Mouse (Mus musculus) layer of hippocampus, adult 9-11 months (tissue): ENCODE data around the gene Myt1l.
A peak's percentile ranks its signal among the peaks of the same experiment; 100 is the strongest.

Source experiments
- DNase-seq: peaks from one replicate; pipeline ENCODE4 v3.0.0; 2022

The Myt1l gene

GRCm38 (mm10) chr12:29528031-29528771 lies at the start of gene Myt1l:
TSS of gene Myt1l (plus strand) at chr12:29528384.
- DNase-seq, result peak; percentile 82

- DNase-seq, result no peak
Observed at GRCm38 (mm10) chr12:29486424-29487035, 41.7 kb upstream of the Myt1l start.

- peak; percentile 62 for DNase-seq
Observed at GRCm38 (mm10) chr12:29526236-29526644, 1.9 kb upstream of the Myt1l start.

DNA sequence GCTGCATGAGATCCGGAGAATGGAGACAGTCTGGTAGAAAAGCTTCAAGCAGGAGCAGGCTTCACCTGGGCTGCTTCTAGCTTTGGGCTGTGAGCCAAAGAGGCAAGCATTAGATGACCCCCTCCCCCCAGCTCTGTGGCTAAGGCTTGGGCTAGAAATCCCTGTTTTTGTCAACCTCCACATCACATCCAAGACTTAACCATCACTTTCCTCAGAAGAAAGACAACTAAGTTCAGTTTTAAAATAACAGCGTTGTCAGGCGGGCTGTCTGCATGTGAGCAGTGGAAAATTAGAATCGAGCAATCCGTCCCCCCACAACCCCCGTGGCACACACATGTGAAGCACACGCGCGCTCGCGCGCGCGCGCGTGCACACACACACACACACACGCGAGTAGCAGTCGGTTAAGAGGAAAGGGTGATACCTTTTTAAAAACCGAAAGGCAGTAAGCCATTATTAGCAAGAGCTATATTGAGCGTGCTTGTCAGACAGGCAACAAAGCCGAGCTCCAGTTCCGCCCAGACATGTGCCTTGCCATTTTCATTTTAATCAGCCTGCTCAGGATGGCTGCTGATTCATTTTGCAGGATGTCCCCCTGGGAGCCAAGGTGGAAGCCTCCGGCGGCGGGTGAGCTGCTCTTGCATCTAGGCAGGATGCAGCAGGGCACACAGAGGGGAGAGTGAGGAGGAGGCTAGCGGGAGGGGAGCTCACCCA lies 979 bp upstream of the Myt1l start:
- DNase-seq, result peak; percentile 81

DNA sequence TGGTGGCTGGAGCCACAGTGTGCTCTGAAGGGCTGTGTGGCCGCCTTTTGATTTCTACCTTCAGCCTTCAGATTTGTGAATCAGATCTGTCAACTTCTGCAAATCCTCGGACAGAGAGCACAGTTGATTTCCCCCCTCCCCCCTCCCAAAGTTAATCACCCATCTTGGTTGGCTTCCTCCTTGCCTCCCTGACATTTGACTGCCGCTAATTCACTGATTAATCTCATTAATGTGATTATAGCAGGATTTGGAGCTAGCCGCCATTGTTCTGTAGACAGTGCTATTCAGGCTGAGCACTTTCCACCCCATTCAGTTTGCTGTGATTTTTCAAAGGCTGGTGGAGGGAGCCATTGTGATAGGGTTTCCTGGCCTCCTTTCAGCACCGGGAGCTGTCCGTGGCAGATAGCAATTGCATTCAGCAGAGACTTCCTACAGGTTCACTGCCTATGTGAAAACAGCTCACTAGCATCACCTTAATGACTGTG lies 2.1 kb downstream of the Myt1l start:
- no peak for DNase-seq

DNA sequence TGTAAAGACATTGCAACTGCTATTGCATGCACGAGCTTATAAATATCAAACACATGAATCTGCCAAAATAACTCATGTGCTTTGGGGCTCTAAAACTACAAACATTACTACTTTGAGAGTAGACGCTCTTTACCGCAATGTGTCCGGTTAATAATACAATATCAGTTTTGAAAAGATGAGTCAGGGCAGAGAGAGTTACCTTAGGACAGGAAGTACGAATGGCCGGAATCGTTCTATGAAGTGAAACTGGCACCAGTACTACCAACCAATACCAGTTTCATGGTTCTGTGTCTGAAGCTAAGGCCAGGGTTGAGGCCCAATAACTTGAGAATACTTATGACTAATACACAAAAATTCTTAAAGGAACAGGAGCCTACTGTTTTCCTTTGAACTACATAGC lies 2.6 kb downstream of the Myt1l start:
- DNase-seq, result no peak

GRCm38 (mm10) chr12:29533071-29533876 lies 5.1 kb downstream of the Myt1l start:
- peak; percentile 37 for DNase-seq

- DNase-seq, result peak; percentile 59
Observed at GRCm38 (mm10) chr12:29534326-29534725, 6.1 kb downstream of the Myt1l start.

DNA sequence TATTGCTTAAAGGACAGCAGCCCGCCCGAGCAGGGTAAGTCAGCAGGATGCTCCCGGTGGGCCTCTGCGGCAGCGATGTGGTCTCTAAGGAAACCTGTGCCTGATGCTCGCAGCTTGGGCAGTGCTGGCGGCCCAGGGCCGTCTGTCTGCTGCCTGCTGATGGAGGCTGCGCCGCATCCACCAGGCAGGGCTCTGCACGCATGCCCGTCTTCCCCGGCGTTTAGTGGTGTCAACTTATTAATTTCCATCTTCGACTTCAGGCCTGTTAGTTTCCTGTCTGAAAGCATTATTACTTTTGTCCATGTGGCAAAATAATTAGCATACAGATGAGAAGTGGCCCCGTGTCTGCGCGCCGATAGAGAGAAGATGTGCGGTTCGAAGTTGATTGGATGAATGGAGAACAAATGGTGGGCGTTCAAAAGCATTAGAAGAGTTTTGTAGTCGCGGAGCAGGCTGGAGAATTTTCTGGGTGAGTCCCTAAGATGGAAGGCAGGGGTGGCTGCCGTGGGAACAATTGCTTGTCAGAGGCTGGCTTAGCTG lies 6.6 kb downstream of the Myt1l start:
- peak; percentile 36 for DNase-seq

- DNase-seq, result no peak
Observed at GRCm38 (mm10) chr12:29537916-29538315, 9.7 kb downstream of the Myt1l start.

DNA sequence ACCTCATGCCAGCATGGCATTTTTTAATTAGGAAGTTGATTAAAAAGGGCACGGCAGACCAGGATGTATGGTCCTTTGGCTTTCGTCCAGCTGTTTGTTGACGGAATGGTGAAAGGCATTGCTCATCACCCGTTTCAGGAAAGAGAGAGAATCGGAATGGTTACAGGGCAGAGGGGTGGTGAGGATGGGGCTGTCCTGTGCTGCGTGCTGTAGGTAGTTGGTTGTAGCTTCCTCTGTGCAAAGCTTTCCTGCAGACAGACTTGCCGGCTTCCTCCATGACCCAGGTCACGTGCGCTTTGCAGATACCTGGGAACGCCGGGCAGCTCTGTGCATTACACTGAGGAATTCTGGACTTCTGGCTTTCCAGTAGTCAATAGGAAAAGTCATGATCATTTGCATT lies 10.3 kb downstream of the Myt1l start:
- DNase-seq, result no peak

- DNase-seq, result no peak
Observed at GRCm38 (mm10) chr12:29539106-29539505, 10.9 kb downstream of the Myt1l start.

- no peak for DNase-seq
Observed at GRCm38 (mm10) chr12:29540741-29541140, 12.6 kb downstream of the Myt1l start.

DNA sequence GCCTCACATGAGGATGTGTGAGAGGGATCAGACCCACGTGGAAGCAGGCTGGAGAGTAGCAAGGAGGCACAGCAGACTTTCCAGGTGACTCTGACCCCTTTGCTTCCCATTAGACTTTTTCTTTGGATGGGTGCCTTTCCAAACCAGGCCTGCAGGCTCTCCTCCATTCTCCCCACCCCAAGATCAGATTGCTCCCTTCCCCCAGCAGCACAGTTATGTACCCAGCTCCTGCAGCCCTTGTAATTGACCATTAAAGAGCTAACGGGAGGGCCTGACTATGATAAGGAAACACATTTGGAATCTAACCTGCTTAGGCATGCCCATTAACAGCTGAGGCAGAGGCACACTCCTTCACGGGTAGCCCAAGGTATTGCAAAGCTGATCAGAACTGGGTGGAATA lies 17.9 kb downstream of the Myt1l start:
- DNase-seq, result no peak

- DNase-seq, result no peak
Observed at GRCm38 (mm10) chr12:29547112-29547511, 18.9 kb downstream of the Myt1l start.

- DNase-seq, result peak; percentile 85
Observed at GRCm38 (mm10) chr12:29547755-29548154, 19.6 kb downstream of the Myt1l start.

DNA sequence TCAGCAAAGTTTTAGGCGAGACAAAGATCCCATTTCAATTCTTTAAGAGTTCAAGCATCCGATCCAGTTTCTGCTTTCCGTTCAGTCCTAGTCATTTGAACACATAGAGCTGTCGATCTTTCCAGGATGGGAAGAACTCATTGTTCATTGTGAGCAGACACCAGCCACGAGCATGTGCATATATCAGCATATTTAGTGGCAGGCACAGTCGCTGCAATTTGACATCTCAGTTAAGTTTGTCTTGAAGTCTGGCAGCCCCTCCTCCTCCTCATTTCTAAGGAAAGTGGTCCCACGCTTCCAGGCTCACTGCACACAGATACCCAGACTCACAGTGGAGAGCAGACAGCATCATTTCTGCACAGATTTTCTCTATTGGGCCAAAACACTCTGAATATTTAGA lies 25.0 kb downstream of the Myt1l start:
- DNase-seq, result peak; percentile 61

DNA sequence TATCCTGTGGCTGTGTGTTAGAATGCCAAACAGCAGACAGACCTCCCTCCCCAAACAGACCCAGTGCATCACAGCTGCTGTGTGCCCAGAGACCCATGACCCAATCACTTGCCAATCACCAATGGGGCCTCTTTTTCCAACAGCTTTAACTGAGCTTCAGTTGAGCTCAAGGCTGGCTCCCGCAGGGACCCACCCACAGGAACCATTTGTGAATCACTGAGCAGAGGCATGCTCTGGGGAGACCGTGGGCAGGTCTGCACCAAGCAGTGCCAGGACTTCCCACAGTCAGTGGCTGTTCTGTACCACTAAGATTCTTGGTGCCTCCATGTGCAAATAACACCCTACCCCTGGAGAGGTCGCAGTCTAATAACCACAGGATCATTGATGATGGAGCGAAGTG lies 27.5 kb downstream of the Myt1l start:
- peak; percentile 87 for DNase-seq

GRCm38 (mm10) chr12:29556408-29556807 lies 28.2 kb downstream of the Myt1l start:
- no peak for DNase-seq

DNA sequence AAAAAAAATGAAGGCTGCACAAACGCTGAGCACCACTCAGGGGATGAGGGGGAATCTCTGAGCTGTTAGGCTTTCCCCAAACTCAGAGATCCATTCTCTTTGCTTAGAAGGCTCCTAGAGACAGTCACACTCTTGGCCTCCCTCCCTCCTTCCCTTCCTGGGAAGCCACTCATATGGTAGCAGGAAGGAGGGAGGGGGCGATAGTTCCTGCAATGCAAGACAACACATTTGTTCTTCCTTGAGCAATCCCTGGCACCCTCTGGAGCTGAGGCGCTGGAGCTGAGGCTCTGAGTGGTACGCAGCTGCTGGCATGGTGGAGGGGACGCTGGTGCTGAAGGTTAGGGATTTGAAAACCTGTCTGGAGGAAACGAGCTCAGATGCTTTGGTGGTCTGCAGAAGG lies 28.7 kb downstream of the Myt1l start:
- DNase-seq, result peak; percentile 74

DNA sequence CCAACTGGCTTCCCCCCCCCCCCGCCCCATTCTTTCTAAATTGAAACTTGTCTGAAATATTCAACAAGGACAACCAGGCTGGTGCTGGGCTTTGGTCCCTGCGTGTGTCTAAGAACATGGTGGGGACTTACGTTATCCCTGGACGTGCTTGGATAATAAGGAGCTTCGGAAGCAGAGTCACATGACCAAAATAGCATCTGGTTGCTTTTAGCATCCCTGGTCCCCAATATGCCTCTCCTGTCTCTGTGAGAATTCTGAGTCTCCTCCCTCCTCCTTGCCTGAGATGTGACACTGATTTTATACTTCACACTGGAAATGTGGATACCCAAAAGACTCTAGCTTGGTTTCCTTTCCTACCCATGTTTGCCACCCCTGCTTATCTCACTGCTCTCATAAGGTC lies 31.6 kb downstream of the Myt1l start:
- peak; percentile 42 for DNase-seq

- DNase-seq, result no peak
Observed at GRCm38 (mm10) chr12:29561222-29561621, 33.0 kb downstream of the Myt1l start.

DNA sequence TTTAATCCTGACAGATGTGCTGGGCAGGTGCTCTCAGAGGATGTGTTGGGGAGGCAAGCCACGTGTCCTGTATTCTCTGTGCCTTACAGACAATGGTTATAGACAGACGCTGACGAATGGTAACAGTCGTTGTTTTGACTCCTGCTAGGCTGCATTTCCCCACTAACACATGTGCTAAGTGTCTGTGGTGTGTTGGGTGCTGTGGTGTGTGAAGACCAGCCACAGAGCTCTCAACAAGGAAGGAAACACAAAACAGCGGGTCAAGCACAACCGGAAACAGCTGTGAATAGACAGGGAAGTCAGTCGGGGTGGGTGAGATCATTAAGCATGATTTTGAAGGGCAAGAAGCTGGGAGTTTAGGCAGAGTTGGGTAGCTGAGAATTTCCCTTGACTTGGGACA lies 41.1 kb downstream of the Myt1l start:
- no peak for DNase-seq
